Mouse (Mus musculus): ENCODE results near the gene Kl.

GRCm38 (mm10) chr5:150962756-150963155, 10.3 kb downstream of the Kl start:
- no peak for TF ChIP-seq GATA1 (IDR thresholded peaks at IDR 0.05; ENCODE audit: borderline replicate concordance, low read length)
- no peak for TF ChIP-seq FLI1 (IDR thresholded peaks at IDR 0.05; ENCODE audit: low read length)

Data from megakaryocyte, embryonic 14.5 days (primary cell).